Mouse (Mus musculus) heart, embryonic 16.5 days (tissue): ENCODE data around the gene Mlh3. TPM values are rescaled to one million over a fixed set of nuclear protein-coding genes. Genes with fewer than 3 reads are reported as not detected.

Source experiments
- ATAC-seq: fragments of 200-750 bp; cut with Nextera tagmentation; replicated peaks from 2 replicates; pipeline ENCODE4 v1.8.0; 2017; ENCODE audit warnings: moderate number of reproducible peaks; ENCODE audit not compliant: insufficient read depth, low FRiP score; ENCODE audit errors: extremely low read depth
- H3K27ac ChIP-seq: fragments of 300-500 bp; sonication (generic); 2 replicates; pipeline ENCODE4 v1.5.1; 2014; ENCODE audit warnings: mild to moderate bottlenecking, low read length, control low read depth, moderate library complexity
- H3K27me3 ChIP-seq: fragments of 300-500 bp; sonication (generic); 2 replicates; pipeline ENCODE4 v1.6.1; 2014; ENCODE audit warnings: low read length, mixed read lengths; ENCODE audit not compliant: control insufficient read depth, insufficient read depth
- H3K36me3 ChIP-seq: fragments of 300-500 bp; sonication (generic); 2 replicates; pipeline ENCODE4 v1.6.1; 2014; ENCODE audit not compliant: control insufficient read depth, insufficient read depth
- H3K4me1 ChIP-seq: fragments of 300-500 bp; sonication (generic); 2 replicates; pipeline ENCODE4 v1.6.1; 2014; ENCODE audit warnings: low read length, mixed read lengths; ENCODE audit not compliant: control insufficient read depth, insufficient read depth
- H3K4me2 ChIP-seq: fragments of 300-500 bp; sonication (generic); 2 replicates; pipeline ENCODE4 v1.6.1; 2014; ENCODE audit warnings: low read depth, mild to moderate bottlenecking, control low read depth, low read length
- H3K4me3 ChIP-seq: fragments of 300-500 bp; sonication (generic); 2 replicates; pipeline ENCODE4 v1.5.1; 2014; ENCODE audit warnings: mild to moderate bottlenecking, control low read depth, low read length
- H3K9ac ChIP-seq: fragments of 300-500 bp; sonication (generic); 2 replicates; pipeline ENCODE4 v1.6.1; 2014; ENCODE audit warnings: low read length, control low read depth
- H3K9me3 ChIP-seq: fragments of 300-500 bp; sonication (generic); replicated peaks from 2 replicates; pipeline ENCODE4 v1.6.1; 2016; ENCODE audit warnings: low read length; ENCODE audit not compliant: control insufficient read depth
- WGBS: fragments of 180-500 bp; shearing (Covaris S2); extraction: QIAGEN DNeasy Blood & Tissue Kit; methylation state at CpG from one replicate; pipeline ENCODE4 v1.1.7; 2014; 5-methylcytosine and 5-hydroxymethylcytosine counted together
- microRNA-seq: library from miRNA; unstranded; fragments of <30 nt; microRNA quantifications from one replicate; pipeline ENCODE4, GENCODE M21; 2017
- polyA plus RNA-seq: library from polyadenylated mRNA; unstranded; fragments of >200 nt; fragmentation: Nextera tagmentation; extraction: Ambion mirVana; gene quantifications from 2 replicates; pipeline ENCODE4 v1.2.1, GENCODE M21; 2015

The Mlh3 gene
- polyA plus RNA-seq, 1 experiment from 2014 or later = 6.4 TPM

DNA sequence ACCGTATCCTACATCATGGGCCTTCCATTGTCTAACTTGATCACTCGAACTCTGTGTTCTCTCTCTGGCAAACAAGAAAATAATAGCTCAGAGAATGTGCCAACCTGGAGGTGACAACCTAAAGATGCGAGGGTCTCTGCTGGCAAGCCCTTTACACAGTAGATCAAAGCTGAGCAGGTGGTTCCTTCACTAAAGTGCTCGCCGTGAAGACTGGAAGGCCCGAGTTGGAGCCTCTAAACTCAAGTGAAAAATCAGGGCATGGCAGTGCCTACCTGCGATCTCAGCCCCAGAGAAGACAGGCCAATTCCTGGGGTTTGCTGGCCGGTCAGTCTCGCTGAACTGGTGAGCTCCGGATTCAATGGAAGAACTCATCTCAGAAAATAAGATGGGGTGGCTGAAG is 77.3 kb downstream of the Mlh3 start:
- no peaks in the 10 kb centered on the region for H3K36me3 ChIP-seq
- ATAC-seq = no peak
- H3K4me1 ChIP-seq = peaks cover 18% of the 10 kb centered on the region
- no peak overlapping the region for H3K4me3 ChIP-seq
- H3K27me3 ChIP-seq = no peaks in the 10 kb centered on the region
- H3K9me3 ChIP-seq = no peaks in the 10 kb centered on the region
- H3K27ac ChIP-seq = no peak overlapping the region
- no peak overlapping the region for H3K4me2 ChIP-seq
- no peak overlapping the region for H3K9ac ChIP-seq
- WGBS = 88% methylated on average over 10 of the region's 10 CpGs

DNA sequence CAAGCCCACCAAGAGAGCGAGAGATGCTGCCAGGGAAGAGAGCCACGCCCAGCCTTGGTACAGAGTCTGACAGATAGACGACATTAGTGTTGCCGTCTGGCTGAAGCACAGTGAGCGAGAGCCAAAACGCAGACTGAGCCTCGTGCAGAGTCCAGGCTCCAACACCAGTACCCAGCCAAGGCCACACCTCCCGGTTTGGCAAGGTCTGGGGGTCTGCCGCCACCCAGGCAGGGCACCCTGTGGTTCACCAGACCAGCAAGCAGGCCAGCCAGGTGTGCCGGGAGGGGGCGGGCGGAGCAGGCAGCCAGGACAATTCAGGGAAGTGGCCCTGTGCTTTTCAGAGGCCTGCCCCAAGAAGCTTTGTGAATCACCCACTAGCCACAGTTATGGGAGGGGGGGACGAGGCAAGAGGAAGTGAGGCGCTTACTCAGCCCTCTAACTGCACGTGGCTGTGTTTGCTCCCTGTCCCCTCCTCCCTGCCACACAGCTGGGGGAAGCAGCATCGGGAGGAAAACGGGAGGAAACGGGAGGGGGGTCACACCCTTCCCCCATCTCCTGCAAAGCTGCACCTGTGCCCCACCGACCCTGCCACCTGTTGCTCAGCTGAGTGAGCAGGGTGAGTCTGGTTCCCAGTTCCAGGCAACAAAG is 77.8 kb downstream of the Mlh3 start:
- Histone ChIP-seq H3K27ac (0 out of 2 replicates have a peak overlapping the region, but pooled peaks have one; percentile 3), H3K4me2 (no peak overlapping the region), H3K27me3 (no peaks in the 10 kb centered on the region), H3K9ac (peak overlapping the region; percentile 28; the same call in 1 of the 2 replicates), H3K4me1 (peaks cover 18% of the 10 kb centered on the region), H3K9me3 (no peaks in the 10 kb centered on the region), H3K4me3 (no peak overlapping the region), H3K36me3 (no peaks in the 10 kb centered on the region)
- peak; percentile 50 for ATAC-seq
- whole genome bisulfite sequencing = 28% methylated on average over 19 of the region's 19 CpGs

DNA sequence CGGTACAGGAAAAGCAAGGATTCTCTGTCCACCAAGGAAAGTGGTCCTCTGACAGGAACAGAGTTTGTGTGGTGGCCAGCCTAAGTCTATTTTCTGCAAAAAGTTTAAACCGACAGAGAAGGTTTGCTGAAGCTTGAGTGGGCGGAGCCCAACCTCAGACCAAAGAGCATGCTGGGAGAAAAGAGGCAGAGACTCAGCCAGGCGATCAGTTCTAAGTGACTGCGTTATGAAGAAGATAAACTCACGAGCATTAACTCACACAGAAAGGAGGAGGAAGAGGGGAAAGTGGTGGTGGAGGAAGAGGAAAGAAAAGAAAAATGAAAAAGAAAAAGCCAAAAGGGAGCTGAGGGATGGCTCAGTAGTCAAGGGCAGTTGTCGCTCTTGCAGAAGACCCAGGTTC is 80.1 kb downstream of the Mlh3 start:
- WGBS = 76% methylated on average over 7 of the region's 7 CpGs
- Histone ChIP-seq H3K4me1 (peaks cover 18% of the 10 kb centered on the region), H3K4me2 (no peak overlapping the region), H3K27ac (no peak overlapping the region), H3K4me3 (no peak overlapping the region), H3K36me3 (no peaks in the 10 kb centered on the region), H3K9me3 (no peaks in the 10 kb centered on the region), H3K9ac (no peak overlapping the region), H3K27me3 (no peaks in the 10 kb centered on the region)
- no peak for ATAC-seq

DNA sequence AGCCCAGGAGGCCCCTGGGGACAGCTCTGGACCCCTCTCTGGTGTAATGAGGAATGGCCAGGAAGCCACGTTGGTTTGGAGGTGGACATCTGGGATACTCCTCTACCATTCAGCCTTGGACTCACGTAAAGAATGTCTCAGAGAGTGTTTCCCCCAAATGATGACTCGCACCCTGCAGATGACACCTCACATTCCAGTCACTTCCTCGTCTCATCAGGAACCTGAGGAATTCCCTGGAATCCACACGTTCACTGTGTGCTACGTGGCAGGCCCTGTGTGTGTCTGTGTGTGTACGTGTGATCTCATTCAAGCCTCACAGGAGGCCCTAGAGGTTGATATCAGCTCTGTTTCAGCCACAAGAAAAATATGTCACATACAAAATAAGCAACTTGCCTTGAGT is 84.0 kb downstream of the Mlh3 start:
- Histone ChIP-seq H3K36me3 (no peaks in the 10 kb centered on the region), H3K4me1 (peaks cover 13% of the 10 kb centered on the region), H3K27ac (peak overlapping the region; percentile 64), H3K9me3 (no peaks in the 10 kb centered on the region), H3K27me3 (0 out of 2 replicates have a peak, but pooled peaks cover 4% of the 10 kb centered on the region), H3K4me3 (no peak overlapping the region), H3K4me2 (no peak overlapping the region), H3K9ac (no peak overlapping the region)
- no peak for ATAC-seq
- 49% methylated on average over 7 of the region's 7 CpGs for WGBS

DNA sequence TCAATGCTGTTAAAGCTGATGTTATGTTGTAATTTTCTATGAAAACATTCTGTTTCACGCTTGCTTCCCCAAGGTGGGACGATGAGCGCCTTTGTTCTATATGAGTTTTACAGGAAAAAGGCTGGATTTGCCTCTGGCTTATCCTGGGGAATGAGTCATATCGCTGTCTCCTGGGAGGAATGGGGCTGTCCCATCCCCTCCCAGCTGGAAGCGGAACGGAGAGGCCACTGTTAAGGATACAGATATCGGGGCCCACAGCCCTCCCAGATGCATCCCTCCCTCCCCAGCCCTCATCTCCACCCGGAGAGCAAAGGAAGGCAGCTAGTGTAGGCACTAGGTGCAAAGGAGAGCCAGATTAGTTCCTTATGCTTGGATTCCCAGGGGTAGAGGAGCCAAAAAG is 84.6 kb downstream of the Mlh3 start:
- Histone ChIP-seq H3K9ac (no peak overlapping the region), H3K4me3 (no peak overlapping the region), H3K36me3 (no peaks in the 10 kb centered on the region), H3K4me2 (no peak overlapping the region), H3K27me3 (0 out of 2 replicates have a peak, but pooled peaks cover 4% of the 10 kb centered on the region), H3K4me1 (peaks cover 14% of the 10 kb centered on the region), H3K9me3 (no peaks in the 10 kb centered on the region), H3K27ac (peak overlapping the region; percentile 64)
- ATAC-seq = peak; percentile 69; the same call in 1 of the 2 replicates
- 42% methylated on average over 8 of the region's 8 CpGs for WGBS

Small RNAs within 50 kb of the gene (microRNA-seq; reads per million reads assigned to microRNA genes)
- gene Mir6938 = not detected

Other genes with a start within 250 kb of the Mlh3 start
- gene Prox2, start 159.8 kb downstream of the Mlh3 start, polyA plus RNA-seq = 1.8 and 2.4 TPM in 2 replicates
- gene Dlst, start 159.8 kb downstream of the Mlh3 start, polyA plus RNA-seq = 254 and 264 TPM in 2 replicates
- gene Rps6kl1, start 119.3 kb downstream of the Mlh3 start, polyA plus RNA-seq = 1.6 and 2.5 TPM in 2 replicates
- 8.2 and 9.2 TPM in 2 replicates for gene Pgf, start 92.8 kb downstream of the Mlh3 start, polyA plus RNA-seq
- 57.6 and 68.6 TPM in 2 replicates for gene Eif2b2, start 51.1 kb downstream of the Mlh3 start, polyA plus RNA-seq
- gene Acyp1, start 17.8 kb upstream of the Mlh3 start, polyA plus RNA-seq = 63.2 and 71.1 TPM in 2 replicates
- gene Zc2hc1c, start 18.0 kb upstream of the Mlh3 start, polyA plus RNA-seq = 2.1 and 2.2 TPM in 2 replicates
- 19.0 and 20.6 TPM in 2 replicates for gene Nek9, start 68.8 kb upstream of the Mlh3 start, polyA plus RNA-seq
- gene Tmed10, start 104.2 kb upstream of the Mlh3 start, polyA plus RNA-seq = 250 and 253 TPM in 2 replicates
- 5.0 and 6.6 TPM in 2 replicates for gene Fos, start 203.3 kb upstream of the Mlh3 start, polyA plus RNA-seq